Mouse (Mus musculus) Muller cell, postnatal 12 days (primary cell): ENCODE measurements around the gene Sf3b4.
"Not testable (repeated sequence)": the region's sequence is repeated elsewhere in the genome, so short reads cannot be mapped to it uniquely, and the experiment has no call there.

Source experiments
- DNase-seq: peaks from one replicate; pipeline ENCODE4 v3.0.0-alpha.2; 2015; ENCODE audit errors: inconsistent ontology term

Sf3b4 gene

GRCm38 (mm10) chr3:96173185-96173584 lies 1.1 kb downstream of the Sf3b4 start:
- DNase-seq = no peak

GRCm38 (mm10) chr3:96174042-96174441 lies 1.9 kb downstream of the Sf3b4 start:
- DNase-seq = not testable (repeated sequence)

- no peak for DNase-seq
Observed at GRCm38 (mm10) chr3:96175251-96175650, 3.1 kb downstream of the Sf3b4 start.

GRCm38 (mm10) chr3:96178427-96178826 lies 6.3 kb downstream of the Sf3b4 start:
- DNase-seq = no peak

- no peak for DNase-seq
Observed at GRCm38 (mm10) chr3:96178902-96179301, 6.8 kb downstream of the Sf3b4 start.

GRCm38 (mm10) chr3:96179531-96179930 lies 7.4 kb downstream of the Sf3b4 start:
- DNase-seq = no peak

GRCm38 (mm10) chr3:96180727-96181477 lies 8.8 kb downstream of the Sf3b4 start, which contains the start of gene Sv2a:
TSS of gene Sv2a (plus strand) at chr3:96181151.
- peak; percentile 64 for DNase-seq

GRCm38 (mm10) chr3:96181510-96182381 lies 9.6 kb downstream of the Sf3b4 start:
- no peak for DNase-seq

GRCm38 (mm10) chr3:96182382-96182776 lies 10.2 kb downstream of the Sf3b4 start:
- DNase-seq = no peak

GRCm38 (mm10) chr3:96192977-96193376 lies 20.8 kb downstream of the Sf3b4 start:
- DNase-seq = no peak

GRCm38 (mm10) chr3:96194966-96195365 lies 22.8 kb downstream of the Sf3b4 start:
- DNase-seq = no peak

- no peak for DNase-seq
Observed at GRCm38 (mm10) chr3:96195616-96196313, 23.6 kb downstream of the Sf3b4 start.

- no peak for DNase-seq
Observed at GRCm38 (mm10) chr3:96196437-96197128, 24.5 kb downstream of the Sf3b4 start.

- DNase-seq = peak; percentile 85
Observed at GRCm38 (mm10) chr3:96197129-96197749, 25.1 kb downstream of the Sf3b4 start.

GRCm38 (mm10) chr3:96198181-96198580 lies 26.0 kb downstream of the Sf3b4 start:
- DNase-seq = no peak

- DNase-seq = not testable (repeated sequence)
Observed at GRCm38 (mm10) chr3:96198601-96199251, 26.6 kb downstream of the Sf3b4 start.

GRCm38 (mm10) chr3:96199731-96200130 lies 27.6 kb downstream of the Sf3b4 start:
- no peak for DNase-seq

- DNase-seq = no peak
Observed at GRCm38 (mm10) chr3:96207819-96208218, 35.7 kb downstream of the Sf3b4 start.

GRCm38 (mm10) chr3:96209242-96209641 lies 37.1 kb downstream of the Sf3b4 start:
- DNase-seq = no peak

GRCm38 (mm10) chr3:96219191-96219641 lies 47.1 kb downstream of the Sf3b4 start:
- DNase-seq = no peak
